Mouse (Mus musculus) hindbrain, embryonic 11.5 days (tissue): ENCODE measurements at regions not wholly inside any gene's neighbourhood (a gene's known extent, or its start where the extent isn't known, plus 50 kb on each side); places are given as distances from the start of the nearest gene placed in this dataset.

ENCODE experiments used
- ATAC-seq: fragments of 200-750 bp; cut with Nextera tagmentation; 2 replicates; pipeline ENCODE4 v1.8.0; 2017; ENCODE audit warnings: mild to moderate bottlenecking, moderate TSS enrichment, moderate library complexity; ENCODE audit not compliant: low FRiP score
- DNase-seq: peaks from one replicate; pipeline ENCODE4 v3.0.0-alpha.2; 2015; ENCODE audit warnings: low spot score
- H3K27ac ChIP-seq: fragments of 300-500 bp; sonication (generic); 2 replicates; pipeline ENCODE4 v1.5.1; 2014; ENCODE audit warnings: mild to moderate bottlenecking, low read depth, low read length
- H3K27me3 ChIP-seq: fragments of 300-500 bp; sonication (generic); 2 replicates; pipeline ENCODE4 v1.6.1; 2014; ENCODE audit warnings: mild to moderate bottlenecking, low read length, moderate library complexity, mixed read lengths; ENCODE audit not compliant: control insufficient read depth, insufficient read depth
- H3K36me3 ChIP-seq: fragments of 300-500 bp; sonication (generic); 2 replicates; pipeline ENCODE4 v1.6.1; 2014; ENCODE audit warnings: mild to moderate bottlenecking, low read length, moderate library complexity, mixed read lengths; ENCODE audit not compliant: control insufficient read depth, insufficient read depth
- H3K4me1 ChIP-seq: fragments of 300-500 bp; sonication (generic); replicated peaks from 2 replicates; pipeline ENCODE4 v1.6.1; 2014; ENCODE audit warnings: low read length, mixed read lengths; ENCODE audit not compliant: control insufficient read depth, insufficient read depth
- H3K4me2 ChIP-seq: fragments of 300-500 bp; sonication (generic); replicated peaks from 2 replicates; pipeline ENCODE4 v1.6.1; 2014; ENCODE audit warnings: mild to moderate bottlenecking, low read depth, low read length
- H3K4me3 ChIP-seq: fragments of 300-500 bp; sonication (generic); 2 replicates; pipeline ENCODE4 v1.5.1; 2014; ENCODE audit warnings: low read depth, low read length
- H3K9ac ChIP-seq: fragments of 300-500 bp; sonication (generic); 2 replicates; pipeline ENCODE4 v1.6.1; 2014; ENCODE audit warnings: low read depth, low read length
- H3K9me3 ChIP-seq: fragments of 300-500 bp; sonication (generic); 2 replicates; pipeline ENCODE4 v1.6.1; 2016; ENCODE audit warnings: low read length; ENCODE audit not compliant: control insufficient read depth
- WGBS: fragments of 180-500 bp; shearing (Covaris S2); extraction: QIAGEN DNeasy Blood & Tissue Kit; methylation state at CpG from one replicate; pipeline ENCODE4 v1.1.7; 2014; 5-methylcytosine and 5-hydroxymethylcytosine counted together

DNA sequence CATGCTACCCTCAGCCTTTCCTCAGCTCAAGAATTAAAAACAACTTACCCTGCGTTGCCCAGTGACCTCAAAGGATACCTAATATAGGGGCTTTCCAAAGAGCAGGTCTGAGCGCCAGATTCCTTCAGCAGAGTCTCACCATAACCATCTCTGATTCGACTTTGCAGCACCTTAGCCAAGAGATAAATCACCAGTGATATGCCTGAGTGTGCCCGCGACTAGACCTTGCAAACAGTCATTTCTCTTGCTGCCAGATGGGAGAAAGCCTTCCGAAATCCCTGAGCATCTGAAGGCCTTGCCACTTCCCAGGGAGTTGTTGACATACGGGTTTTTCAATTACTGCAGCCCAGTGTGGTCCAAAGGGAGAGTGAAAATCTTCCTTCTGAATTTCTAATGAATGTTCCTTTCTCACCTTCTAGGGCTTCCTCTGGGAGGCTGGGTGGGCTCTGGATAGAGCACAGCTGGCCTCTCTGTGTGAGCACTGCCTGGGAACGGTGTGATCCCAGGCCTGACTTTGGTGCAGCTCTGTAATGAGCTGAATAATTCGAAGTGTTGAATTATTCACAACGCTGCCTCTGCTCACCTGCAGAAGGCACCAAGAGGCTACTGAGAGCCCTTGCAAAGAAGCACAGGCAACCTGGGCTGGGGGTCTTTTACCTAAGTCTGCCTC lies 396.2 kb downstream of the Fut8 start:
- no peak overlapping the region for H3K27ac ChIP-seq
- no peaks in the 10 kb centered on the region for H3K36me3 ChIP-seq
- 34% methylated on average over 10 of the region's 10 CpGs for WGBS
- H3K4me2 ChIP-seq: no peak overlapping the region
- no peak overlapping the region for H3K4me3 ChIP-seq
- no peaks in the 10 kb centered on the region for H3K4me1 ChIP-seq
- no peaks in the 10 kb centered on the region for H3K27me3 ChIP-seq
- H3K9me3 ChIP-seq: no peaks in the 10 kb centered on the region
- no peak for DNase-seq
- no peak overlapping the region for H3K9ac ChIP-seq
- ATAC-seq: no peak

DNA sequence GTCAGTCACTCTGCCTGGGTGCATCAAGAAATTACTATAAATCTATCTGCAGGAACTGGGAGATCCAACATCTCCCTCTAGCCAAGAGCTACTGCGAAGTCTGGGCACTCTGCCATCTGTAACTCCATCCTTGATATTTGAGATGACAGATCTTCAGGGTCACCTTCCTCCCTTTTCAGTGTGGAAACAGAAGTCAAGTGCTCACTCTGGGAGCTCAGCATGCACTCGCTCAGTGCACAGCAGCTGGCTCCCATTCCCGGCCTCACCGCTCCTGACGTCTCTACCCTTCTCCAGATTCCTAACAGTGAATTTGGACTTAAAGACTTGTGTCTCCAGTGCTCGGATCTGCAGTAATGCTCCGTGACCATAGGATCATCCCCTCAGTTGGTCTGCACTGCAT lies 400.3 kb downstream of the Fut8 start:
- Histone ChIP-seq H3K4me3 (no peak overlapping the region), H3K36me3 (no peaks in the 10 kb centered on the region), H3K27ac (no peak overlapping the region), H3K4me1 (no peaks in the 10 kb centered on the region), H3K27me3 (no peaks in the 10 kb centered on the region), H3K9ac (no peak overlapping the region), H3K9me3 (no peaks in the 10 kb centered on the region), H3K4me2 (no peak overlapping the region)
- ATAC-seq (no peak), DNase-seq (no peak)
- WGBS: 78% methylated on average over 7 of the region's 7 CpGs

DNA sequence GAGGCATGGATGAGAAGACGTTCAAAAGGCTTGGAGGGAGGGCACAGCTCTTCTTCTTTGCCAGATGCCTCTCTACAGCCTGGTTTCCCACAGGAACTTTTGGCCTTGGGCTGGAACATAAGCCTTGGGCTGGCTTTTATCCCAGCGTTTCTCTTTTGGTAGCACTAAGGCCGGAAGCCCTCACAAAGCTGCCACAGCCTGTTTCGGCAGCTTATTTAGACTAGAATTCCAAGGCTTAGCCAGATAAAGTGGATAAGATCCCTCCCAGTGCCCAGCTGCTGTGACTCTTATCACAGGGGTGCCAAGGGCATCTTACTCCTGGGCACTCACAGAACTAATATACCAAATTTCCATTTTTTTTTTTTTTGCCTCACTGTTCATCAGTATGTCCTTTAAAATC lies 404.4 kb downstream of the Fut8 start:
- H3K36me3 ChIP-seq: no peaks in the 10 kb centered on the region
- H3K9ac ChIP-seq: no peak overlapping the region
- H3K27ac ChIP-seq: no peak overlapping the region
- H3K27me3 ChIP-seq: no peaks in the 10 kb centered on the region
- H3K4me2 ChIP-seq: no peak overlapping the region
- WGBS: 79% methylated on average over 4 of the region's 4 CpGs
- H3K9me3 ChIP-seq: no peaks in the 10 kb centered on the region
- ATAC-seq: no peak
- H3K4me3 ChIP-seq: no peak overlapping the region
- no peak for DNase-seq
- no peaks in the 10 kb centered on the region for H3K4me1 ChIP-seq

DNA sequence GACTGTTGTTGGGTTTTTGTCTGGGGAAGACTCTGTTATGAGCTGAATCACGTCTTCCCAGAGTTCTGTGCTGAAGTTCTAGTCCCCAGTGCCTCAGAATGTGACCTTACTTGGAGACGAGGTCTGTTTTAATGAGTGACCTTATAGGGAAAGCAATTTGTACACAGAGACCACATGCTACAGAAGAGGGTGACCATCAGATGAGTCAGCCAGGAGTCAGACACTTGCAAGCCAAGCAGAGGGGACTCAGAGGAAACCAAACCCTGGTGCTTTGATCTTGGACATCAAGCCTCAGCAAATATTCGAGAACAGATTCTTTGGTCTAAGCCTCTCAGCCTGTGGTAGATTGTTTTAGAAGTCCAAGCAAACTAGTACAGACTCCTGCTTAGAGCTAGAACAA lies 409.9 kb downstream of the Fut8 start:
- Histone ChIP-seq H3K4me2 (no peak overlapping the region), H3K4me1 (no peaks in the 10 kb centered on the region), H3K36me3 (no peaks in the 10 kb centered on the region), H3K4me3 (no peak overlapping the region), H3K27ac (no peak overlapping the region), H3K9ac (no peak overlapping the region), H3K9me3 (no peaks in the 10 kb centered on the region), H3K27me3 (no peaks in the 10 kb centered on the region)
- ATAC-seq (no peak), DNase-seq (no peak)
- WGBS: 73% methylated on average over 3 of the region's 3 CpGs

DNA sequence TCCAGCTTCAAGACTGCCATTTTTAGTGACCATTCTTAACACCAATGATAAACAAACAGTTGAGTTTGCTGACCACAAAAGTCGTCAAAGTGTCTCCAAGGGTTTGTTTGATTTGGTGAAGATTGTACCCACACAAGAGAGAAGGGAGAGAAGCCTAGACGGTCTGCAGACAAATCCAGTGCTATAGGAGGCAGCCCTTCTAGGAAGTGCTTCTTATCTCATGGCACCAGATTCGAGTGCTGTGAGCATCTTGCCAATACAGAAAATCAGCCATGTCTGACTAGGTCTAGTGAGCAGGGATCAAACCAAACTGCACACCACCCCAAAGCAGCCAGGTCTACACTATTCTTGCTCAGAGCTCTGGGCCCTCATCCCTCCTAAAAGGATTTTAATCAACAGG lies 416.4 kb downstream of the Fut8 start:
- Histone ChIP-seq H3K4me1 (no peaks in the 10 kb centered on the region), H3K27ac (no peak overlapping the region), H3K27me3 (no peaks in the 10 kb centered on the region), H3K4me2 (no peak overlapping the region), H3K9ac (no peak overlapping the region), H3K4me3 (no peak overlapping the region), H3K36me3 (no peaks in the 10 kb centered on the region), H3K9me3 (no peaks in the 10 kb centered on the region)
- WGBS: 74% methylated on average over 3 of the region's 3 CpGs
- no peak for ATAC-seq
- DNase-seq: no peak

DNA sequence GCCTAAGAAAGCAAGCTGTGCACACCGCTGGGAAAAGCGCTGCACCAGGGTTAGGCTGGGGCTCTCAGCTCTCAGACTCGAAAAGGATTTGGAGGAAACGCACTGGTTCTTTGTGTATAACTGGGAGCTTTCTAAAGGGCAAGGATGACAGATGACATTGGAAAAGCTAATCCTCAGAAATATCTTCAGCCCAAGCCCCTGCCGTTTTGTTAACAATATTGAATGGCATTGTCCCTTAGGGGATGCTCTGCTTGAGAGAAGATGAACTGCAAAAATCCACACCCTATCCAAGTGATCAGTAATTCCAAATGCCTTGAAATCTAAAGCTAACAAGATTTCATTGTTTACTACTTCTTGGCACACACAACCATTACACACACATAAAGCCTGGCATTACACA lies 419.1 kb downstream of the Fut8 start:
- Histone ChIP-seq H3K4me2 (no peak overlapping the region), H3K27me3 (no peaks in the 10 kb centered on the region), H3K27ac (no peak overlapping the region), H3K9me3 (no peaks in the 10 kb centered on the region), H3K36me3 (no peaks in the 10 kb centered on the region), H3K4me3 (no peak overlapping the region), H3K9ac (no peak overlapping the region), H3K4me1 (no peaks in the 10 kb centered on the region)
- WGBS: 45% methylated on average over 5 of the region's 5 CpGs
- ATAC-seq (no peak), DNase-seq (no peak)

DNA sequence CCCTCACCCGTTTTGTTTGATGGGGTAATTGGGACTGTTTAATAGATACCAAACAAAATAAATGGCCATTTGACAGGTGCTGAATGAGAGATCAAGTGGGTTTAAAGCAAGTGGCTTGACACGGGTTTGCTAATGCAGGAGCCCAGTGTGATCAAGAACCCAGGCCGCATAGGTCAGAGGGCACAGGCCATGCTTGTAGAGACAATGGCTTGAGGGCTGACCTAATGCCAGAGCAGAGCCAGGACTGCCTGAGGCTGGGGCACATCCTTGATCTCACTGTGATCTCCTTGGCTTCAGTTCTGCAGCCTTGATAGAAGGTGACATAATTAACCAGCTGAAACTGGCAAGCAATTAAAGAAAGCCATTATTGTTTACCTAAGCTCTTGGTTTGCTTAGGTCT lies 420.0 kb downstream of the Fut8 start:
- H3K27ac ChIP-seq: no peak overlapping the region
- no peak overlapping the region for H3K4me2 ChIP-seq
- DNase-seq (no peak), ATAC-seq (no peak)
- H3K9ac ChIP-seq: no peak overlapping the region
- H3K4me1 ChIP-seq: no peaks in the 10 kb centered on the region
- no peaks in the 10 kb centered on the region for H3K36me3 ChIP-seq
- 25% methylated on average over 3 of the region's 3 CpGs for WGBS
- no peaks in the 10 kb centered on the region for H3K9me3 ChIP-seq
- H3K4me3 ChIP-seq: no peak overlapping the region
- no peaks in the 10 kb centered on the region for H3K27me3 ChIP-seq

DNA sequence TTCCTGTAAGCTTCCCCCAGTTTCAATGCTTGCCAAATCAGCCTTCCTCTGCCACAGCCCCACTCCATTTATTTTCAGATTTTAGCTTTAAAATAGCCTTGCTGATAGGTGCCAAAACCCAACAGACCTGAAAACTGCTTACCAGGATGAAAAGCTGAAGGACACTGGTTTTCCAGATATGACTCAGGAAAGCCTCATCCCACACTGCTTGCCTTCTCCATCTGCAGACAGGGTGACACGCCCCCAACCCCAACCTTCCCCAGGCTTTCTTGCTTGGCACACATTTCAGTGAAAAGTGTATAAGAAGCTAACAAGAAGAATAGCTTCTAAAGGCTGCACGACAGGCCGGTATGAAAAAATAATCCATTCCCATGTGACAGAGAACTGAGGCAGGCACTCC lies 425.3 kb downstream of the Fut8 start:
- Histone ChIP-seq H3K36me3 (no peaks in the 10 kb centered on the region), H3K4me2 (no peak overlapping the region), H3K27ac (no peak overlapping the region), H3K4me1 (no peaks in the 10 kb centered on the region), H3K4me3 (no peak overlapping the region), H3K9ac (no peak overlapping the region), H3K27me3 (no peaks in the 10 kb centered on the region), H3K9me3 (no peaks in the 10 kb centered on the region)
- ATAC-seq (no peak), DNase-seq (no peak)
- WGBS: 88% methylated on average over 3 of the region's 3 CpGs

DNA sequence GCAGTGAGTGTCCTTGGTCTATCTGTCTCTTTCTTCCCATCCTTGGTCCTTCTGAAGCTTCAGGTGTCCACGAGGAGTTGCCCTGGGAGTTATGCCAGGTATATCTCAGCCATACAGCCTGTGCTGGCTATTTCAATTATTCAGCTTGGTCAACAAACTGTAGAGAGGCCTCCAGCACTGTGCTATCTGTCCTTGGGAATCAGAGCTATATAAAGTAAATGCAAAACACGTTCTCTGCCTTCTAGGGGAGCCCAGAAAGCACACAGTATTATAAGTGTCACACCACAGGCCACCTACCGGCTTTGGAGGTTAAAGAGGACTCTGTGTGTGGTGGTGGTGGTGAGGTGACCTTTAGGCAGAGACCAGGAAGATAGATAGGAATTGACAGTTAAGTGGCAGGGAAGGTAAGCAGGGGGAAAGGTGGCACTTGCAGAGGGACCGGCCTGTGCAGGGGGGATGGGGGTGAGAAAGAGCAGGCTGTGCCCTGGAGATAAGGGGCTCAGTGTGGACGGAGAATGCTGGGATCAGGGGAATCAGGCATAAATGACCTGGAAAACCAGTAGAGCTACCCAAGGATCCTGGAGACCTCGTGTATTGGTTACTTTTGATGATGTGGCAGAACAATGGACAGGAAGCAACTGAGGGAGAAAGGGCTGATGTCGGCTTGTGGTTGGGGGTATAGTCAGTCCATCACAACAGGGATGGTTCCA lies 425.9 kb downstream of the Fut8 start:
- no peaks in the 10 kb centered on the region for H3K27me3 ChIP-seq
- no peak overlapping the region for H3K4me3 ChIP-seq
- no peaks in the 10 kb centered on the region for H3K4me1 ChIP-seq
- no peak overlapping the region for H3K27ac ChIP-seq
- no peaks in the 10 kb centered on the region for H3K9me3 ChIP-seq
- no peak for DNase-seq
- H3K36me3 ChIP-seq: no peaks in the 10 kb centered on the region
- WGBS: 69% methylated on average over 7 of the region's 7 CpGs
- H3K9ac ChIP-seq: no peak overlapping the region
- no peak overlapping the region for H3K4me2 ChIP-seq
- ATAC-seq: no peak
